Mouse (Mus musculus): Measurements from ENCODE around the gene Tff3. TPM values are rescaled to one million over a fixed set of nuclear protein-coding genes. Genes with fewer than 3 reads are reported as not detected.

Gene Tff3
- not detected for polyA plus RNA-seq (2015; fragmentation: Illumina TruSeq; extraction: RNeasy Lipid Tissue Mini Kit (QIAGEN cat#74804); ENCODE audit: insufficient read depth, low replicate concordance)

GRCm38 (mm10) chr17:31129452-31129851, at the start of gene Tff3:
Tff3 (minus strand) TSS chr17:31129646.

GRCm38 (mm10) chr17:31165127-31165526, 35.7 kb upstream of the Tff3 start, which contains the start of gene Tff1:
Tff1 (minus strand) TSS chr17:31165277.

GRCm38 (mm10) chr17:31144040-31145037, 14.9 kb upstream of the Tff3 start, which contains the start of gene Tff2:
Tff2 (minus strand) TSS chr17:31144282.

Other genes starting within 250 kb of the Tff3 start
- gene Glp1r, start 227.8 kb downstream of the Tff3 start, polyA plus RNA-seq (2015; fragmentation: Illumina TruSeq; extraction: RNeasy Lipid Tissue Mini Kit (QIAGEN cat#74804); ENCODE audit: insufficient read depth, low replicate concordance) = not detected
- gene Umodl1, start 175.0 kb downstream of the Tff3 start, polyA plus RNA-seq (2015; fragmentation: Illumina TruSeq; extraction: RNeasy Lipid Tissue Mini Kit (QIAGEN cat#74804); ENCODE audit: insufficient read depth, low replicate concordance) = not detected
- gene Abcg1, start 72.0 kb downstream of the Tff3 start, polyA plus RNA-seq (2015; fragmentation: Illumina TruSeq; extraction: RNeasy Lipid Tissue Mini Kit (QIAGEN cat#74804); ENCODE audit: insufficient read depth, low replicate concordance) = 24.0 TPM
- gene Tff2, start 14.6 kb upstream of the Tff3 start, polyA plus RNA-seq (2015; fragmentation: Illumina TruSeq; extraction: RNeasy Lipid Tissue Mini Kit (QIAGEN cat#74804); ENCODE audit: insufficient read depth, low replicate concordance) = 0.87 TPM
- not detected for gene Tff1, start 35.6 kb upstream of the Tff3 start, polyA plus RNA-seq (2015; fragmentation: Illumina TruSeq; extraction: RNeasy Lipid Tissue Mini Kit (QIAGEN cat#74804); ENCODE audit: insufficient read depth, low replicate concordance)
- gene Tmprss3, start 69.3 kb upstream of the Tff3 start, polyA plus RNA-seq (2015; fragmentation: Illumina TruSeq; extraction: RNeasy Lipid Tissue Mini Kit (QIAGEN cat#74804); ENCODE audit: insufficient read depth, low replicate concordance) = 0.26 TPM
- gene Ubash3a, start 78.2 kb upstream of the Tff3 start, polyA plus RNA-seq (2015; fragmentation: Illumina TruSeq; extraction: RNeasy Lipid Tissue Mini Kit (QIAGEN cat#74804); ENCODE audit: insufficient read depth, low replicate concordance) = 10.1 TPM
- gene Rsph1, start 147.7 kb upstream of the Tff3 start, polyA plus RNA-seq (2015; fragmentation: Illumina TruSeq; extraction: RNeasy Lipid Tissue Mini Kit (QIAGEN cat#74804); ENCODE audit: insufficient read depth, low replicate concordance) = 0.48 TPM
- 13.6 TPM for gene Slc37a1, start 157.1 kb upstream of the Tff3 start, polyA plus RNA-seq (2015; fragmentation: Illumina TruSeq; extraction: RNeasy Lipid Tissue Mini Kit (QIAGEN cat#74804); ENCODE audit: insufficient read depth, low replicate concordance)

All from spleen, adult 10 weeks (tissue).